Mouse (Mus musculus) C2C12 (cell line): ENCODE results near the gene Furin.

ENCODE experiments used
- CTCF ChIP-seq: IDR thresholded peaks from one replicate; pipeline ENCODE4 v1.5.1; 2011; ENCODE audit not compliant: control insufficient read depth, insufficient read depth, insufficient read length
- MAX ChIP-seq: IDR thresholded peaks from one replicate; pipeline ENCODE4 v1.6.1; 2011; ENCODE audit warnings: mild to moderate bottlenecking, control low read depth
- MYOD1 ChIP-seq: IDR thresholded peaks from one replicate; pipeline ENCODE4 v1.6.1; 2011; ENCODE audit warnings: low read depth; ENCODE audit not compliant: control insufficient read depth, insufficient read length

DNA sequence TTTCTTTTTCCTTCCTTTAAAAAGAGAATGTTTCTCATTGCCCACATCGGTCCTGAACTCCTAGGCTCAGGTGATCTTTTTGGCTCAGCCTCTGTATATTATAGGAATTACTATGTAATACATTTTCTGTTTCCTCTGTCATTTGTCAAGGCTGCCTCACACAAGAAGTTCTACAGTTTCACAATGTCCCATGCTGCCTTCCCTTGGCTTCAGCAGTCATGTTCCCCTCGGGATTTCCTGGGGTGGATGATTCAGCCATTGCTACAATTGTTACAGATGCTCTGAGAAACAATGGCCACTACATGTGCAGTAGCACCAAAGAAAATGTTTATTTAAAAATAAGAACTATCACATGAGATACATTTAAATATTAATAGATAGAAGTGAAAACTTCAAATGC, 49.5 kb upstream of the Furin start:
- TF ChIP-seq CTCF: no peak
- no peak for TF ChIP-seq MAX
- TF ChIP-seq MYOD1: no peak
